Mouse (Mus musculus): Measurements from ENCODE around the gene H2-D1. TPM values are rescaled to one million over a fixed set of nuclear protein-coding genes. Genes with fewer than 3 reads are reported as not detected.

Gene H2-D1
- total and polyA plus RNA-seq, 3 experiments = 60.1 to 97.9 TPM; not detected in 1

- DNase-seq (ENCODE audit: low read depth, low spot score) = no peak
- Histone ChIP-seq H3K9ac (ENCODE audit: control insufficient read depth, low read depth, low read length, poor library complexity, severe bottlenecking) (no peak overlapping the region), H3K36me3 (ENCODE audit: control insufficient read depth in 1 of 2, insufficient read depth in 2 of 2, low read length in 2 of 2) (peaks cover 0 to 14% of the 10 kb centered on the region in 2 experiments; a peak in 2 of 4 replicates), H3K27me3 (ENCODE audit: control insufficient read depth in 1 of 2, insufficient read depth in 2 of 2, low read length in 2 of 2) (no peaks in the 10 kb centered on the region), H3K27ac (ENCODE audit: control insufficient read depth, low read depth, low read length) (no peak overlapping the region), H3K79me2 (ENCODE audit: control insufficient read depth, insufficient read depth, low read length, poor library complexity) (peaks cover 2% of the 10 kb centered on the region; the same call in 1 of the 2 replicates), H3K9me3 (replicated peaks; ENCODE audit: insufficient read depth, low read length) (no peaks in the 10 kb centered on the region), H3K4me3 (ENCODE audit: control insufficient read depth in 1 of 2, insufficient read depth in 1 of 2, low read depth in 2 of 2, low read length in 2 of 2) (no peak overlapping the region), H3K4me1 (ENCODE audit: control insufficient read depth in 1 of 2, insufficient read depth in 2 of 2, low read length in 2 of 2) (peaks cover 0 to 4% of the 10 kb centered on the region in 2 experiments; a peak in 2 of 4 replicates)
- TF ChIP-seq CTCF (IDR thresholded peaks at IDR 0.05 in 2 of 3, conservative IDR thresholded peaks at IDR 0.05 in 1 of 3; ENCODE audit: control insufficient read depth in 1 of 3, insufficient read depth in 1 of 3, low read depth in 2 of 3, low read length in 3 of 3, poor library complexity in 1 of 3, severe bottlenecking in 1 of 3) = no peak
- peak; percentile 63; the same call in 1 of the 2 replicates for TF ChIP-seq POLR2AphosphoS2 (IDR thresholded peaks at IDR 0.05; ENCODE audit: low read length)
- TF ChIP-seq GABPA (IDR thresholded peaks at IDR 0.05; ENCODE audit: low read depth, low read length) = no peak
- TF ChIP-seq ETS1 (IDR thresholded peaks at IDR 0.05; ENCODE audit: low read depth, low read length) = no peak
- TF ChIP-seq ZKSCAN1 (IDR thresholded peaks at IDR 0.05; ENCODE audit: low read depth, low read length) = no peak
- TF ChIP-seq MAX (IDR thresholded peaks at IDR 0.05; ENCODE audit: low read length) = no peak
- TF ChIP-seq ELF1 (IDR thresholded peaks at IDR 0.05; ENCODE audit: low read depth, low read length) = no peak
- TF ChIP-seq TBP (IDR thresholded peaks at IDR 0.05; ENCODE audit: low read depth, low read length) = no peak
- TF ChIP-seq KAT2A (conservative IDR thresholded peaks at IDR 0.05; ENCODE audit: low read depth, low read length) = no peak
- no peak for TF ChIP-seq MAZ (IDR thresholded peaks at IDR 0.05; ENCODE audit: low read depth, low read length)
- TF ChIP-seq MYC (IDR thresholded peaks at IDR 0.05; ENCODE audit: low read depth, low read length) = no peak
- TF ChIP-seq ZMIZ1 (IDR thresholded peaks at IDR 0.05; ENCODE audit: low read depth, low read length) = peak; percentile 15; the same call in 1 of the 2 replicates
- TF ChIP-seq E2F4 (IDR thresholded peaks at IDR 0.05; ENCODE audit: borderline replicate concordance, low read depth, low read length) = no peak
- no peak for TF ChIP-seq ZNF384 (IDR thresholded peaks at IDR 0.05; ENCODE audit: low read depth, low read length)
These were observed 9.8 kb upstream of the H2-D1 start for GRCm38 (mm10) chr17:35252619-35253292.

- peaks cover 0 to 4% of the 10 kb centered on the region in 2 experiments; a peak in 2 of 4 replicates for H3K4me1 ChIP-seq (ENCODE audit: control insufficient read depth in 1 of 2, insufficient read depth in 2 of 2, low read length in 2 of 2)
- H3K36me3 ChIP-seq (ENCODE audit: control insufficient read depth in 1 of 2, insufficient read depth in 2 of 2, low read length in 2 of 2) = peaks cover 0 to 9% of the 10 kb centered on the region in 2 experiments; a peak in 2 of 4 replicates
- H3K79me2 ChIP-seq (ENCODE audit: control insufficient read depth, insufficient read depth, low read length, poor library complexity) = peaks cover 2% of the 10 kb centered on the region; the same call in 1 of the 2 replicates
- no peaks in the 10 kb centered on the region for H3K27me3 ChIP-seq (ENCODE audit: control insufficient read depth in 1 of 2, insufficient read depth in 2 of 2, low read length in 2 of 2)
- no peak overlapping the region for H3K9ac ChIP-seq (ENCODE audit: control insufficient read depth, low read depth, low read length, poor library complexity, severe bottlenecking)
- no peaks in the 10 kb centered on the region for H3K9me3 ChIP-seq (replicated peaks; ENCODE audit: insufficient read depth, low read length)
- DNase-seq (ENCODE audit: low read depth, low spot score) = no peak
- TF ChIP-seq MAZ (IDR thresholded peaks at IDR 0.05; ENCODE audit: low read depth, low read length) (no peak), GABPA (IDR thresholded peaks at IDR 0.05; ENCODE audit: low read depth, low read length) (no peak), NRF1 (IDR thresholded peaks at IDR 0.05; ENCODE audit: insufficient read depth, low read depth, low read length, poor library complexity, severe bottlenecking) (no peak), ZMIZ1 (IDR thresholded peaks at IDR 0.05; ENCODE audit: low read depth, low read length) (no peak)
- H3K4me3 ChIP-seq (ENCODE audit: control insufficient read depth in 1 of 2, insufficient read depth in 1 of 2, low read depth in 2 of 2, low read length in 2 of 2) = no peak overlapping the region
- no peak overlapping the region for H3K27ac ChIP-seq (ENCODE audit: control insufficient read depth, low read depth, low read length)
These were observed 9.0 kb upstream of the H2-D1 start for GRCm38 (mm10) chr17:35253293-35254093.
